Mouse (Mus musculus) left cerebral cortex, adult 2 months (tissue): ENCODE results near the gene Sgcb. TPM values are rescaled to one million over a fixed set of nuclear protein-coding genes. Genes with fewer than 3 reads are reported as not detected.

Source experiments
- DNase-seq, 2 experiments: peaks; one replicate each; pipeline ENCODE4 v3.0.0; 2021 to 2022; ENCODE audit warnings: low spot score in 2 of 2, mixed read lengths in 1 of 2; ENCODE audit errors: extremely low spot score in 1 of 2
- H3K27ac ChIP-seq: fragments of 200-600 bp; 2 replicates; pipeline ENCODE4 v1.8.1; 2022
- H3K4me3 ChIP-seq: fragments of 200-600 bp; 2 replicates; pipeline ENCODE4 v1.8.1; 2022
- CTCF ChIP-seq: fragments of 200-600 bp; IDR thresholded peaks from 2 replicates; pipeline ENCODE4 v1.8.1; 2022; ENCODE audit warnings: antibody characterized with exemption, mild to moderate bottlenecking, moderate library complexity
- intact Hi-C: fragments of 180-260 bp; cut with DNase I; formaldehyde crosslinking; loops from one replicate; pipeline ENCODE4 v1.15.1; 2025
- total RNA-seq, 2 experiments: library from RNA; stranded (reverse); gene quantifications; 2 replicates each; pipeline ENCODE4 v1.2.3; 2021

Gene Sgcb
- total RNA-seq, 2 experiments from 2014 or later: 39.8 to 42.9 TPM

DNA sequence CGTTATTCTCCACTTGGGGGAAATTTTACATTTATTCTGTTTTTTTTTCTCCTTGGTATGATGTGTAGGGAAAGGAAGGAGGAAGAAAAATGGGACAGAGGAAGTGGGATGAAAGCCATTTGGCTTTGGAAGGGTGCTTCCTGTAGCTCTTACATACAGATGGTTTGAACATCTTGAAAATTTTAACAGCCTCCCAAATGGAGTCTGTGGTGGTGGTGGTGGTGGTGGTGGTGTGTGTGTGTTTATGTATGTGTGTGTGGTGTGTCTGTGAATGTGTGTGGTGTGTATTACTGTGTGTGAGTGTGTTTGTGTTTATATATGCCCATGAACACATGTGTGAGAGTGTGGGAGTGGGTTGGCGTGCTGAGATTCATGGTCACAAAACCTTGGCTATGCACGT lies 28.0 kb upstream of the Sgcb start:
- no peak overlapping the region for H3K27ac ChIP-seq
- H3K4me3 ChIP-seq: no peak overlapping the region
- intact Hi-C loops: no loop called here
- DNase-seq: no peak
- TF ChIP-seq CTCF: no peak

DNA sequence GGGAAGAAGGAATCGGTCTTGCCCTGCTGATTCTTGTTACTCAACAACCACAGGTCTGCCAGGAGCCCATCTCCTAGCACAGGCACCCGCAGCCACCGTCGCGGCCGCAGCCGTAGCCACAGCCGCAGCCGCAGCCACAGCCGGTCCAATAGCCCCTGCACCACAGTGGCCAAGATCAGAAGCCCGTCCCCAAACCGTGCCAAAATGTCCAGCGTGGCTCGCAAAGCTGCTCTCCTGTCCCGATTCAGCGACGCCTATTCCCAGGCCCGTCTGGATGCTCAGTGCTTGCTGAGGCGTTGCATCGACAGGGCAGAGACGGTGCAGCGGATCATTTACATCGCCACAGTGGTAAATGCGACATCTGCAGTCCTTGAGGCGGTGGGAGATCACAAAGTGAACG lies 21.8 kb upstream of the Sgcb start:
- no peak for TF ChIP-seq CTCF
- Histone ChIP-seq H3K4me3 (no peak overlapping the region), H3K27ac (no peak overlapping the region)
- intact Hi-C loops: no loop called here
- no peak for DNase-seq

DNA sequence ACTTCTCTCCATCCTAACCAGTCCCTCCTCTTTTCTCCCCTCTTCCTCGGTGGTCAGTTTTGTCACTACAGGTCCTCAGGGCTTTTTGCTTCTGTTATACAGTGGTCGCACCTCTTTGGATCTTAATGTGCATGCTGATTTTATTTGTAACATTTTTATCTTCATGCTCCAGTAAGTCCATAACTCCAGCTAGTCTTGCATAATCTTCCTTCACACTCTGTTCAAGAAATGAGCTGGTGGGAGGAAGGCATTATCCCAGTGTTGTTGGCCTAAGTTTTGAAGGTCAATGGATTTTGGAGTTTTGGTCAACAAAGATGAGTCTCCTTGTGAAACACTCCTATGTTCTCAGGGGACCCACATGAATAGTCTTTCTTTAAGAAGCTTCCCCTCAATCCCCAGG lies 20.3 kb upstream of the Sgcb start:
- no peak for TF ChIP-seq CTCF
- Histone ChIP-seq H3K4me3 (no peak overlapping the region), H3K27ac (no peak overlapping the region)
- intact Hi-C loops: no loop called here
- DNase-seq: no peak

DNA sequence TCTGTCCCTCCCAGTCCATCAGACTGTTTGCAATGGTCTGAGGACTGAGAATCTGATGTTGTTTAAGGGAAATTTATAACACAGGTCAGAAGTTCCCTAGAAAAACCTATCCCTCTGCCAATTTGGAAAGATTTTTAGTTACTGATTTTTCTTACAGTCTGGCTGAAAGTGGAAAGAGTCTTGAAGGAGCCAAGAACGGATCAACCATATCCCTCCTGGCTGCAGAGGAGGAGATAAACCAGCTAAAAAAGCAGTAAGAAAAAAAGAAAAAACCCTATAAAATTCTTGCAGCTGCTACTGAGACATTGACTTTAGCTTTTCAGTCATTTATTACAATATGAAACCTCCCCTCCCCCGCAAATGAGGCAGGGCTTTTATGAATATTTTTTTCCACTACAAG lies 19.1 kb upstream of the Sgcb start:
- no peak for TF ChIP-seq CTCF
- intact Hi-C loops: no loop called here
- Histone ChIP-seq H3K4me3 (no peak overlapping the region), H3K27ac (no peak overlapping the region)
- no peak for DNase-seq

DNA sequence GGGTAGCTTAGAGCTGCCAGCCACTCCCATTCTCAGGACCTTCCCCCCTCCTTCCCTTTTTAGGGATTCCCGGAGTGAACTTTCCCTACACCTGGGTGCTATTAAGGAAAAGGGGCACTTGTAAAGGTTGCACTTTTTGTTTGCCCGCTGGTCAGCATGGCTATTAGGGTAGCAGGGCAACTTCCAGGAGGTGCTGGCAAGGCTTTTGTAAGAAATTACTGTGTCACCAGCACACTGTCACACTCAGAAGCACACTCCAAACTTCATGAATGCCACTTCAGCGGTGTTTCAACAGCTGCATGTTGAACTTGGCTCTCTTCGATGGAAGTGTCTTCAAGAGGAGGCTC lies 4.2 kb upstream of the Sgcb start:
- Histone ChIP-seq H3K4me3 (no peak overlapping the region), H3K27ac (no peak overlapping the region)
- intact Hi-C loops: loop anchor here (10.0 kb wide), 1 partner anchor 1433 kb away; no protein-coding TSS in a partner anchor
- DNase-seq: no peak
- no peak for TF ChIP-seq CTCF

DNA sequence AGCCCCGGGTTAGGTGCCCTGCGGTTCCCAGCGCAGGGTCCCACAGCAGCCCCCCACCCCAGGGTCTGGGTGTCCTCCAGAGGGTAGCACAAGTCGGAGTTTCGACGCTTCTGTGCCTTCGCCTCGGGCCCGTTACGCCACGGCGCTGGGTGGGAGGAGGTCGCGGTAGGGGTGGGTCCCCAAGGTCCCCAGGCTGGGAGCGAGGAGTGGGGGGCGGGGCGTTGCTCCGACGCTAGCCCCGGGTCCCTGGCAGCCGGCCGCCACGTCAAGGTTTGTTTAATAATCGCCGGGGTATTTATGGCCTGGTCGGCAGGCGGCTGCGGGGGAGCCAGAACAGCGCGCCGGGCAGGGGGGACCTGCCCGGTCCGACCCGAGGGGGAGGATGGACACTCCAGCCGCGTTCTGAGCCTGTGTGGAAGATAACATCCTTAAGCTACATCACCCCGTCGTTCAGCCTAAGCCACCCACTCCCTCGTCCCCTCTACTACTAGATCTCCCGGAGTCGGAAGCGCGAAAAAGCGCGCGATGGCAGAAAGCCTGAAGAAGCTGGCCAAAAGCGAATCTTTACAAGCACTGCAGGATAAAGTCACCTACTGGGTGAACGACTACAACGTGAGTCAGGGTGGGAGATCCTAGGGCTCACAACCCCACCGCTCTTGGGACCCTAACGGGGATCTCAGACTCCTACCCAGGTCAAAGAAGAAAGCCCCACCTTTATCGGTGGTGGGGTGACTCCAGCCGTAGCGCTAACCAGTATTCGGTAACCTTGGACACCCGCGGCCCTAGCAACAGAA lies 3.7 kb upstream of the Sgcb start, which contains the start of gene Spata18:
Gene Spata18, plus strand, starts transcription at position 319 of the 794 bp plus-strand sequence.
- Histone ChIP-seq H3K4me3 (peak within 1 kb of the TSS; percentile 41), H3K27ac (no peak within 1 kb of the TSS)
- intact Hi-C loops: loop anchor here (10.0 kb wide), 1 partner anchor 1434 kb away; no protein-coding TSS in a partner anchor
- DNase-seq: no peak
- no peak for TF ChIP-seq CTCF

DNA sequence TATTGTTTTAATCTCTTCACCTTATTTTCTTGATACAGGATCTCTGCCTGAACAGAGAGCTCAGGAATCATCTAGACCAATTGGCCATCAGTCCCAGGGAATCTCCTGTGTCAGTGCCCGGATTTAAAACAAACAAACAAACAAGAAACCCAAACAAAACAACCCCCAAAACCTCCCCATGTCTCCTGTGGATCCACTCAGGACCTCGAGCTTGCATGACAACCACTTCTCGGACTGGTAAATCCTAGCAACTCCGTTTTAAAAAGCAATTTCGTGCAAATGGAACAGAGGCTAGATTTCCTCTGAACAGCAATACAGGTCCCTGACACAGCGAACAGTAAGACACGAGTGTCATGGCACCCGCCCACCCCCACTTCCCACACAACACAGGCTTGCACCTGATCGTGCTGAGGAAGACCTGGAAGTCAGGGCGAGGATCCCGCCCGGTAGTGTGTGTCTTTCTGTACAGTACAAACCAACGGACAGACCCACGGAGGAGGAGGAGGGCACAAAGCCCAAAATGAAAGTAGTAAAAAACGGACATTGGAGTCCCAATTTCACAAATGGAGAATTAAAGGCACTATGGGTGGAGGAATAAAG lies 2.9 kb upstream of the Sgcb start:
- Histone ChIP-seq H3K27ac (no peak overlapping the region), H3K4me3 (peak overlapping the region; percentile 41)
- intact Hi-C loops: loop anchor here (10.0 kb wide), 1 partner anchor 1434 kb away; no protein-coding TSS in a partner anchor
- DNase-seq: peak in 1 of 2 experiments; percentile 35
- no peak for TF ChIP-seq CTCF

DNA sequence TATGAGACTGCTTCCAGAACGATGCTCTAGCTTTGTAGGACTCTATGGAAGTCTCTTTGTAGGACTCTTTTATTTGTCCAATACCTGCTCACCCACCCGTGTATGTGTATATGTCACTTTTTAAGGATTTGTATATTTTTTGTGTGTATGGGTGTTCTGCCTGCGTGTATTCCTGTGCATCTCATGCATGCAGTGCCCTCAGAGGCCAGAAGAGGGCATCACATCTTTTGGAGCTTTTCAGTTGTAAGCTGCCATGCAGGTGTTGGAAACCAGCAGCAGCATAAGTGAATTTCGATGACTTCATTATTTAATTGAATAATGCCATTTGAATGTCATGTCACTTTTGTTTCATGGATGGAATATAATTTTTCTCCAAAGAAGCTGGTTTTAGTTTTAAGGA lies 5.5 kb downstream of the Sgcb start:
- Histone ChIP-seq H3K27ac (no peak overlapping the region), H3K4me3 (no peak overlapping the region)
- intact Hi-C loops: loop anchor here (5.0 kb wide), 1 partner anchor 760 kb away; no protein-coding TSS in a partner anchor
- peak; percentile 58 for TF ChIP-seq CTCF
- DNase-seq: peak in 1 of 2 experiments; percentile 42

DNA sequence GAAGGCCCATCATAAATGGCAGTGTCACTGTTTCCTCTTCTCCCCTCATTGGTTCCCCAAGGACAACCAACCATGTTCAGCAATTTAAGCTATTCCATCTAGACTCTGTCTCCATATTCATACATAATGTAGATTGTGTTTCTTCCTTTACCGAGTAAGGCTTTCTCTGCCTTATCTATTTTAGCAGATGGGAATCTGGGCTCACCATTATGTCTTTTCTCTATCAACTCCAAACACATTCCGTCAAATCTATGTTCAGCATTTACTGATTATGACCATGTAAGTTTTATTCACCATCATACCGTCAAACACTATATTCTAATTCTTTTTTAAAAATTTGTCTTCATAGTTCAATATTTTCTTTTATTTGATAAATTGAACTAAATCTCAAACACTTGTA lies 6.5 kb downstream of the Sgcb start:
- Histone ChIP-seq H3K27ac (no peak overlapping the region), H3K4me3 (no peak overlapping the region)
- DNase-seq: no peak
- intact Hi-C loops: loop anchor here (5.0 kb wide), 1 partner anchor 759 kb away; no protein-coding TSS in a partner anchor
- TF ChIP-seq CTCF: no peak

DNA sequence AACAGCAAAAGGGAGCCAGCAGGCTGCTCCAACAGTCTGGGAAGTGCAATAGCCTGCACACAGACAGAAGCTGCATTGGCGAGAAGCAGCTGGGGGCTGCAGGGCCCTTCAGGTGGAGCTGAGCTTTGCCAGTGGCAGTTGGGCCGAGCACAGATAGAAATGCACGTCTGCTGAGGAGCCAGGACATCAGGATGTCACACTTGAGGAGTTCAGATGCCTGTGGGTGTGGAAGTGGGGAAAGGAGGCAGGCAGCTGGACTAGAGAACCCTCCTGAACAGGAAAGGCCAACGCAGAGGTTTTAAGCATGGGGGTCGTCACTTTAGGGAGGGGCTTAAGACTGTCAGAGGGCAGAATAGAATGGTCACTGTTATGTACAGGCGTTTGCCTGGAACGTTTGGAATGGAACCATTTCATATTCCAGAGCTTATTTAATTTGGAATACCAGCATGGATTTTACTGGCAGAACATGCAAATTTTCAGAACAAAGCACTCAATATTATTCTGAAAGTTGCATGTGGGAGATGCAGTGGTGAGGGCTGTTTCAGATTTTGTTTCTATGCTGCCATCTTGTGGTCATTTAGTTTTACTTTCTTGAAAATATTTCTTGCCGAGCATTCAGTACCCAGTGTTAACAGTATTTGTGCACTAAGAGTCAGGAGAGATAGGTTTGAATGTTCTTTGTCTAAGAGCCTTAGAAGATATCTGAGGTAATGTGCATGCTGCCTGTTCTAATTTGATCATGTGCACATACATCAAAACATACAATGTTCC lies 10.1 kb downstream of the Sgcb start:
- peak; percentile 67 for TF ChIP-seq CTCF
- intact Hi-C loops: loop anchor here (1.0 to 5.0 kb wide), 2 partner anchors 145 to 206 kb away; no protein-coding TSS in a partner anchor
- no peak overlapping the region for H3K4me3 ChIP-seq
- DNase-seq: no peak
- no peak overlapping the region; the same call in 1 of the 2 replicates for H3K27ac ChIP-seq

DNA sequence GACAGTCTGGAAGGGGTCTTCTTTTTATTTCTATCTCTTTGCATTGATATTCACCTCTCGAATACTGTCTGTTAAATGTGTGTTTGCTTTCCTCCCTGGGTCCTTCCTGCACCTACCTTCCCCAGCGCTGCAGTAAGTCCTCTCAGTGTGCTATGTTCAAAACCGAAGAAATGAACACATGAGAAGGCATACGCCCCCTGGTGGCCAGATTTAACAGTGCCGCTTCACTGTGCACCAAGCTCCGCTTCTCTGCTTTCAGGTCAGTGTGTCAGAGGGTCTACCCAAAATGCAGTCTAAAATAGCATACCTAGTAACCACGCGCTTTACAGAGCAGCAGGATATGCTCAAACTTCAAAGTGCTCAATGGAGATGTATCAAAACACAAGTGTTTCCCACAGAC lies 14.4 kb downstream of the Sgcb start:
- intact Hi-C loops: loop anchor here (1.0 to 2.0 kb wide), 2 partner anchors 92 to 202 kb away; no protein-coding TSS in a partner anchor
- peak; percentile 72 to 84 for DNase-seq
- H3K4me3 ChIP-seq: no peak overlapping the region
- TF ChIP-seq CTCF: peak; percentile 96
- H3K27ac ChIP-seq: no peak overlapping the region
